Mouse (Mus musculus) heart, adult 2 months (tissue): ENCODE data around the gene Xpc. TPM values are rescaled to one million over a fixed set of nuclear protein-coding genes. Genes with fewer than 3 reads are reported as not detected.

Source experiments
- DNase-seq, 2 experiments: peaks; one replicate each; pipeline ENCODE4 v3.0.0; 2021
- H3K27ac ChIP-seq: fragments of 200-600 bp; 2 replicates; pipeline ENCODE4 v1.8.1; 2022
- H3K27me3 ChIP-seq: fragments of 200-500 bp; 2 replicates; pipeline ENCODE4 v1.6.1; 2012; ENCODE audit warnings: mild to moderate bottlenecking, low read length, inconsistent platforms, mixed read lengths; ENCODE audit not compliant: control insufficient read depth, insufficient read depth
- H3K36me3 ChIP-seq: fragments of 200-500 bp; 2 replicates; pipeline ENCODE4 v1.6.1; 2012; ENCODE audit warnings: low read length, inconsistent platforms; ENCODE audit not compliant: control insufficient read depth, insufficient read depth
- H3K4me1 ChIP-seq: fragments of 200-500 bp; 2 replicates; pipeline ENCODE4 v1.6.1; 2011; ENCODE audit warnings: low read length; ENCODE audit not compliant: control insufficient read depth, insufficient read depth
- H3K4me3 ChIP-seq: fragments of 200-600 bp; 2 replicates; pipeline ENCODE4 v1.8.1; 2022
- H3K79me2 ChIP-seq: fragments of 200-500 bp; replicated peaks from 2 replicates; pipeline ENCODE4 v1.6.1; 2012; ENCODE audit warnings: mild to moderate bottlenecking, inconsistent platforms, low read length, moderate library complexity, mixed read lengths; ENCODE audit not compliant: control insufficient read depth, insufficient read depth
- H3K9ac ChIP-seq: fragments of 200-500 bp; 2 replicates; pipeline ENCODE4 v1.6.1; 2012; ENCODE audit warnings: low read depth, mild to moderate bottlenecking, control low read depth, inconsistent platforms, low read length, mixed read lengths
- CTCF ChIP-seq: fragments of 200-600 bp; IDR thresholded peaks from 2 replicates; pipeline ENCODE4 v1.8.1; 2022; ENCODE audit warnings: antibody characterized with exemption, mild to moderate bottlenecking, moderate library complexity
- EP300 ChIP-seq: fragments of 200-500 bp; IDR thresholded peaks from 2 replicates; pipeline ENCODE4 v1.6.1; 2011; ENCODE audit warnings: low read depth, low read length, control low read depth; ENCODE audit not compliant: insufficient read depth
- POLR2A ChIP-seq: fragments of 200-500 bp; IDR thresholded peaks from 2 replicates; pipeline ENCODE4 v1.6.1; 2011; ENCODE audit warnings: mild to moderate bottlenecking, low read depth, low read length, control low read depth; ENCODE audit not compliant: insufficient read depth
- WGBS: fragments of 180-500 bp; shearing (Covaris S2); methylation state at CpG from one replicate; pipeline ENCODE4 v1.1.7; 2018; 5-methylcytosine and 5-hydroxymethylcytosine counted together
- intact Hi-C: fragments of 180-260 bp; cut with DNase I; formaldehyde crosslinking; loops from one replicate; pipeline ENCODE4 v1.15.1; 2025
- polyA plus RNA-seq: library from polyadenylated mRNA; depleted of rRNA; stranded (reverse); fragments of >200 nt; gene quantifications from 2 replicates; pipeline ENCODE4 v1.2.3, GENCODE M21; 2012
- total RNA-seq, 2 experiments: library from RNA; stranded (reverse); gene quantifications; 2 replicates each; pipeline ENCODE4 v1.2.3; 2021

Xpc gene
- total and polyA plus RNA-seq, 3 experiments = 5.6 to 10.7 (median 9.3) TPM

- Histone ChIP-seq H3K9ac (no peak overlapping the region), H3K4me3 (no peak overlapping the region), H3K4me1 (no peaks in the 10 kb centered on the region), H3K36me3 (no peaks in the 10 kb centered on the region), H3K79me2 (no peaks in the 10 kb centered on the region), H3K27me3 (no peaks in the 10 kb centered on the region), H3K27ac (no peak overlapping the region)
- TF ChIP-seq EP300 (no peak), POLR2A (no peak), CTCF (no peak)
- intact Hi-C loops = loop anchor here (5.0 kb wide), 1 partner anchor 219 kb away; no protein-coding TSS in a partner anchor
- no peak for DNase-seq
- WGBS = 93% methylated on average over 5 of the region's 5 CpGs
Measured at GRCm38 (mm10) chr6:91506036-91506435, 9.7 kb downstream of the Xpc start.

- TF ChIP-seq POLR2A = no peak
- TF ChIP-seq EP300 = no peak
- no peak for TF ChIP-seq CTCF
- Histone ChIP-seq H3K36me3 (no peaks in the 10 kb centered on the region), H3K9ac (no peak overlapping the region), H3K4me1 (no peaks in the 10 kb centered on the region), H3K27me3 (no peaks in the 10 kb centered on the region), H3K4me3 (no peak overlapping the region), H3K79me2 (no peaks in the 10 kb centered on the region), H3K27ac (no peak overlapping the region)
- WGBS = 91% methylated on average over 1 of the region's 1 CpGs
- intact Hi-C loops = no loop called here
- no peak for DNase-seq
Measured at GRCm38 (mm10) chr6:91503302-91503701, 12.4 kb downstream of the Xpc start.

GRCm38 (mm10) chr6:91494526-91494925 lies 21.2 kb downstream of the Xpc start:
- 87% methylated on average over 8 of the region's 8 CpGs for WGBS
- no peaks in the 10 kb centered on the region for H3K36me3 ChIP-seq
- no peak for TF ChIP-seq CTCF
- no peak for TF ChIP-seq POLR2A
- TF ChIP-seq EP300 = no peak

GRCm38 (mm10) chr6:91493053-91493452 lies 22.6 kb downstream of the Xpc start:
- H3K36me3 ChIP-seq = no peaks in the 10 kb centered on the region; the same call in 1 of the 2 replicates
- intact Hi-C loops = no loop called here
- TF ChIP-seq CTCF (no peak), POLR2A (no peak), EP300 (no peak)

More at GRCm38 (mm10) chr6:91494526-91494925, 21.2 kb downstream of the Xpc start:
- no peak for DNase-seq
- intact Hi-C loops = no loop called here
- Histone ChIP-seq H3K27me3 (no peaks in the 10 kb centered on the region), H3K4me3 (no peak overlapping the region), H3K79me2 (no peaks in the 10 kb centered on the region), H3K4me1 (no peaks in the 10 kb centered on the region), H3K27ac (no peak overlapping the region), H3K9ac (no peak overlapping the region)

GRCm38 (mm10) chr6:91491004-91491403 lies 24.7 kb downstream of the Xpc start:
- Histone ChIP-seq H3K9ac (no peak overlapping the region), H3K4me3 (no peak overlapping the region), H3K4me1 (peaks cover 4% of the 10 kb centered on the region), H3K36me3 (no peaks in the 10 kb centered on the region; the same call in 1 of the 2 replicates), H3K27me3 (no peaks in the 10 kb centered on the region), H3K27ac (no peak overlapping the region), H3K79me2 (no peaks in the 10 kb centered on the region)
- 71% methylated on average over 6 of the region's 6 CpGs for WGBS
- peak in 1 of 2 experiments; percentile 12 for DNase-seq
- TF ChIP-seq CTCF (no peak), POLR2A (no peak), EP300 (no peak)
- intact Hi-C loops = no loop called here

More at GRCm38 (mm10) chr6:91493053-91493452, 22.6 kb downstream of the Xpc start:
- Histone ChIP-seq H3K79me2 (no peaks in the 10 kb centered on the region), H3K27ac (no peak overlapping the region), H3K27me3 (no peaks in the 10 kb centered on the region), H3K4me3 (no peak overlapping the region), H3K9ac (no peak overlapping the region), H3K4me1 (peaks cover 4% of the 10 kb centered on the region)
- 74% methylated on average over 10 of the region's 10 CpGs for WGBS
- DNase-seq = no peak

GRCm38 (mm10) chr6:91489872-91490271 lies 25.8 kb downstream of the Xpc start:
- WGBS = 76% methylated on average over 10 of the region's 10 CpGs
- no peak overlapping the region for H3K9ac ChIP-seq
- H3K27me3 ChIP-seq = no peaks in the 10 kb centered on the region
- intact Hi-C loops = no loop called here
- peak; percentile 52 to 58 for DNase-seq
- H3K4me1 ChIP-seq = peaks cover 4% of the 10 kb centered on the region
- peak overlapping the region; percentile 80 for H3K27ac ChIP-seq
- no peak for TF ChIP-seq EP300
- TF ChIP-seq POLR2A = peak; percentile 55
- H3K36me3 ChIP-seq = no peaks in the 10 kb centered on the region; the same call in 1 of the 2 replicates
- H3K4me3 ChIP-seq = no peak overlapping the region
- no peaks in the 10 kb centered on the region for H3K79me2 ChIP-seq
